Mouse (Mus musculus): ENCODE results near the gene Slc29a1.

DNA sequence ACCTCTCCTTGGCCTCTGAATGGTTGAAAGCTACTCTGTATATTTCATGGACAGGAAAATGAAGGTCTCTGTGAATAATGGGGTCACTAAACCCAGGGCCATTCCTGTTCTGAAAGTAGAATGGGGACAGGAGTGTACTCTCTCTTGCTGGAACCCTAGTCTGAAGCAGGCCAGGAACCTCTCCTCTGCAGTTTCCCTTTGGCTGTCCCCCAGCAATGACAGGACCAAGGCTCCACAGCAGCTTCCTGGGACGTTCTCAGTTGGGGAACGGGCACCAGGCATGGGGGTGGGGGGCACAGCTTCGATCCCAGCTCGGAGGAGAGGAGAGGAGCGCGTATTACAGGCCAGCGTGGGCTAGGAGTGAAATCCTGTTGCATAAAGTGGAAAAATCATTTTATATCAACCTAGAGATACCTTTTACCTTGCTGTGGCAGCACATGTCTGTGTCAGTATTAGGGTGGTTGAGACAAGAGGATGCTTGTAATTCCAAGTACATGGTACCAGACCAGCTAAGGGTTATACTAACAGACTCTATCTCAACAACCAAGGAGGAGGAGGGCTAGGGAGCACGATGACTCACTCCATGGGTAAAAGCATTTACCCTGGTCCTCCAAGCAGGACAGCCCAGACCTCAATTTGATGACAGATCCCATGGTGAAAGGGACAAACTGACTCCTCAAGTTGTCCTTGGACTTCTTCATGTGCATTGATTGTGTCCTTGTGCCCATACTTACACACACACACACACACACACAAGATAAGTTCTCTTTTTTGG is 24.1 kb downstream of the Slc29a1 start:
- TF ChIP-seq POLR2A (IDR thresholded peaks at IDR 0.05; ENCODE audit: borderline replicate concordance, insufficient read depth, low read length) (no peak), CTCF (IDR thresholded peaks at IDR 0.05; ENCODE audit: borderline replicate concordance, insufficient read depth, low read depth, low read length) (no peak)
